Mouse (Mus musculus) v-Abl transformed pro-B cells (cell line): ENCODE results near the gene Fars2.
"Not testable (repeated sequence)": the region's sequence is repeated elsewhere in the genome, so short reads cannot be mapped to it uniquely, and the experiment has no call there.

Experiments used
- in situ Hi-C, 2 experiments: fragments of 400-800 bp; cut with MboI; formaldehyde crosslinking; loops; one replicate each; pipeline ENCODE4 v1.15.1; 2025; ENCODE audit not compliant: unreplicated experiment in 2 of 2

Gene Fars2

GRCm38 (mm10) chr13:36139703-36140102, 22.5 kb downstream of the Fars2 start:
- in situ Hi-C loops, result no loop called here

GRCm38 (mm10) chr13:36140247-36141016, 23.2 kb downstream of the Fars2 start:
- in situ Hi-C loops, result no loop called here

- in situ Hi-C loops, result no loop called here
Observed at GRCm38 (mm10) chr13:36145601-36146000, 28.4 kb downstream of the Fars2 start.

GRCm38 (mm10) chr13:36149175-36149939, 32.1 kb downstream of the Fars2 start:
- in situ Hi-C loops, result no loop called here

- in situ Hi-C loops, result no loop called here
Observed at GRCm38 (mm10) chr13:36150272-36150671, 33.1 kb downstream of the Fars2 start.

- in situ Hi-C loops, result no loop called here
Observed at GRCm38 (mm10) chr13:36152728-36153498, 35.7 kb downstream of the Fars2 start.

- in situ Hi-C loops, result no loop called here
Observed at GRCm38 (mm10) chr13:36156340-36156931, 39.2 kb downstream of the Fars2 start.

- in situ Hi-C loops, result no loop called here
Observed at GRCm38 (mm10) chr13:36163411-36163810, 46.2 kb downstream of the Fars2 start.

GRCm38 (mm10) chr13:36163898-36164297, 46.7 kb downstream of the Fars2 start:
- in situ Hi-C loops, result no loop called here

GRCm38 (mm10) chr13:36172981-36173380, 55.8 kb downstream of the Fars2 start:
- in situ Hi-C loops, result not testable (repeated sequence)

GRCm38 (mm10) chr13:36174101-36174500, 56.9 kb downstream of the Fars2 start:
- in situ Hi-C loops, result no loop called here

- in situ Hi-C loops, result no loop called here
Observed at GRCm38 (mm10) chr13:36174772-36175171, 57.6 kb downstream of the Fars2 start.

GRCm38 (mm10) chr13:36181231-36181630, 64.0 kb downstream of the Fars2 start:
- in situ Hi-C loops, result no loop called here

- in situ Hi-C loops, result no loop called here
Observed at GRCm38 (mm10) chr13:36190577-36190976, 73.4 kb downstream of the Fars2 start.

- in situ Hi-C loops, result no loop called here
Observed at GRCm38 (mm10) chr13:36193484-36194113, 76.4 kb downstream of the Fars2 start.

GRCm38 (mm10) chr13:36199288-36199687, 82.1 kb downstream of the Fars2 start:
- in situ Hi-C loops, result no loop called here

GRCm38 (mm10) chr13:36200453-36200852, 83.2 kb downstream of the Fars2 start:
- in situ Hi-C loops, result no loop called here

GRCm38 (mm10) chr13:36202496-36202895, 85.3 kb downstream of the Fars2 start:
- in situ Hi-C loops, result no loop called here

GRCm38 (mm10) chr13:36203014-36203413, 85.8 kb downstream of the Fars2 start:
- in situ Hi-C loops, result no loop called here

GRCm38 (mm10) chr13:36204320-36204719, 87.1 kb downstream of the Fars2 start:
- in situ Hi-C loops, result no loop called here
